Mouse (Mus musculus): Measurements from ENCODE around the gene Cd93. TPM values are rescaled to one million over a fixed set of nuclear protein-coding genes. Genes with fewer than 3 reads are reported as not detected.

Gene Cd93
- polyA plus RNA-seq, 1 experiment from 2014 or later, result 5.9 TPM

- no peak overlapping the region for H3K4me2 ChIP-seq
- no peak overlapping the region for H3K9ac ChIP-seq
- ATAC-seq, result no peak
- no peak overlapping the region for H3K4me3 ChIP-seq
- WGBS, result 29% methylated on average over 3 of the region's 3 CpGs
- no peak overlapping the region for H3K27ac ChIP-seq
- no peaks in the 10 kb centered on the region for H3K9me3 ChIP-seq (replicated peaks)
- no peaks in the 10 kb centered on the region for H3K36me3 ChIP-seq (ENCODE audit: poor library complexity, severe bottlenecking)
- no peaks in the 10 kb centered on the region for H3K27me3 ChIP-seq
- peaks cover 2% of the 10 kb centered on the region; the same call in 1 of the 2 replicates for H3K4me1 ChIP-seq
Measured at GRCm38 (mm10) chr2:148436285-148436684, 7.1 kb downstream of the Cd93 start.

- Histone ChIP-seq H3K36me3 (ENCODE audit: poor library complexity, severe bottlenecking) (no peaks in the 10 kb centered on the region), H3K27me3 (no peaks in the 10 kb centered on the region), H3K4me2 (no peak overlapping the region), H3K4me1 (peaks cover 2% of the 10 kb centered on the region; the same call in 1 of the 2 replicates), H3K4me3 (no peak overlapping the region), H3K27ac (no peak overlapping the region), H3K9ac (no peak overlapping the region), H3K9me3 (replicated peaks) (no peaks in the 10 kb centered on the region)
- ATAC-seq, result no peak
- WGBS, result 78% methylated on average over 2 of the region's 2 CpGs
Measured at GRCm38 (mm10) chr2:148432346-148432745, 11.0 kb downstream of the Cd93 start.

GRCm38 (mm10) chr2:148430941-148431340, 12.4 kb downstream of the Cd93 start:
- Histone ChIP-seq H3K9me3 (replicated peaks) (no peaks in the 10 kb centered on the region), H3K36me3 (ENCODE audit: poor library complexity, severe bottlenecking) (no peaks in the 10 kb centered on the region), H3K4me3 (no peak overlapping the region), H3K9ac (no peak overlapping the region), H3K27me3 (no peaks in the 10 kb centered on the region), H3K4me1 (peaks cover under 1% of the 10 kb centered on the region; the same call in 1 of the 2 replicates), H3K4me2 (no peak overlapping the region), H3K27ac (no peak overlapping the region)
- no peak for ATAC-seq
- 84% methylated on average over 4 of the region's 4 CpGs for WGBS

- Histone ChIP-seq H3K4me3 (no peak overlapping the region), H3K36me3 (ENCODE audit: poor library complexity, severe bottlenecking) (no peaks in the 10 kb centered on the region), H3K27me3 (no peaks in the 10 kb centered on the region), H3K4me2 (no peak overlapping the region), H3K9me3 (replicated peaks) (no peaks in the 10 kb centered on the region), H3K9ac (no peak overlapping the region), H3K4me1 (no peaks in the 10 kb centered on the region), H3K27ac (no peak overlapping the region)
- no peak for ATAC-seq
Measured at GRCm38 (mm10) chr2:148429001-148429505, 14.3 kb downstream of the Cd93 start.

GRCm38 (mm10) chr2:148428523-148428922, 14.8 kb downstream of the Cd93 start:
- H3K27ac ChIP-seq, result no peak overlapping the region
- no peak overlapping the region for H3K4me2 ChIP-seq
- H3K9me3 ChIP-seq (replicated peaks), result no peaks in the 10 kb centered on the region
- no peaks in the 10 kb centered on the region for H3K27me3 ChIP-seq
- ATAC-seq, result no peak
- H3K36me3 ChIP-seq (ENCODE audit: poor library complexity, severe bottlenecking), result no peaks in the 10 kb centered on the region
- 85% methylated on average over 3 of the region's 3 CpGs for WGBS
- H3K9ac ChIP-seq, result no peak overlapping the region
- no peaks in the 10 kb centered on the region for H3K4me1 ChIP-seq
- no peak overlapping the region for H3K4me3 ChIP-seq

GRCm38 (mm10) chr2:148427553-148427952, 15.8 kb downstream of the Cd93 start:
- ATAC-seq, result no peak
- 73% methylated on average over 3 of the region's 3 CpGs for WGBS
- Histone ChIP-seq H3K27ac (no peak overlapping the region), H3K36me3 (ENCODE audit: poor library complexity, severe bottlenecking) (no peaks in the 10 kb centered on the region), H3K4me1 (no peaks in the 10 kb centered on the region), H3K4me3 (no peak overlapping the region), H3K9ac (no peak overlapping the region), H3K27me3 (no peaks in the 10 kb centered on the region), H3K4me2 (no peak overlapping the region), H3K9me3 (replicated peaks) (no peaks in the 10 kb centered on the region)

GRCm38 (mm10) chr2:148425709-148426382, 17.5 kb downstream of the Cd93 start:
- 85% methylated on average over 5 of the region's 5 CpGs for WGBS
- no peaks in the 10 kb centered on the region for H3K27me3 ChIP-seq

GRCm38 (mm10) chr2:148421706-148422105, 21.7 kb downstream of the Cd93 start:
- no peak overlapping the region for H3K4me3 ChIP-seq
- H3K27ac ChIP-seq, result no peak overlapping the region
- WGBS, result 74% methylated on average over 1 of the region's 1 CpGs
- H3K9me3 ChIP-seq (replicated peaks), result no peaks in the 10 kb centered on the region
- H3K4me2 ChIP-seq, result no peak overlapping the region
- no peaks in the 10 kb centered on the region for H3K27me3 ChIP-seq
- no peak for ATAC-seq
- no peaks in the 10 kb centered on the region for H3K4me1 ChIP-seq
- no peak overlapping the region for H3K9ac ChIP-seq
- H3K36me3 ChIP-seq (ENCODE audit: poor library complexity, severe bottlenecking), result no peaks in the 10 kb centered on the region

More at GRCm38 (mm10) chr2:148425709-148426382, 17.5 kb downstream of the Cd93 start:
- H3K27ac ChIP-seq, result no peak overlapping the region
- no peak overlapping the region for H3K9ac ChIP-seq
- no peaks in the 10 kb centered on the region for H3K36me3 ChIP-seq (ENCODE audit: poor library complexity, severe bottlenecking)
- H3K9me3 ChIP-seq (replicated peaks), result no peaks in the 10 kb centered on the region
- H3K4me2 ChIP-seq, result no peak overlapping the region
- ATAC-seq, result no peak
- no peak overlapping the region for H3K4me3 ChIP-seq
- no peaks in the 10 kb centered on the region for H3K4me1 ChIP-seq

GRCm38 (mm10) chr2:148421112-148421511, 22.3 kb downstream of the Cd93 start:
- Histone ChIP-seq H3K4me1 (no peaks in the 10 kb centered on the region), H3K27ac (no peak overlapping the region), H3K4me2 (no peak overlapping the region), H3K4me3 (no peak overlapping the region), H3K27me3 (no peaks in the 10 kb centered on the region), H3K9ac (no peak overlapping the region), H3K9me3 (replicated peaks) (no peaks in the 10 kb centered on the region), H3K36me3 (ENCODE audit: poor library complexity, severe bottlenecking) (no peaks in the 10 kb centered on the region)
- WGBS, result 69% methylated on average over 1 of the region's 1 CpGs
- no peak for ATAC-seq

- no peak for ATAC-seq
- Histone ChIP-seq H3K9ac (no peak overlapping the region), H3K4me3 (no peak overlapping the region)
Measured at GRCm38 (mm10) chr2:148419776-148420175, 23.6 kb downstream of the Cd93 start.

GRCm38 (mm10) chr2:148419151-148419550, 24.2 kb downstream of the Cd93 start:
- Histone ChIP-seq H3K27me3 (no peaks in the 10 kb centered on the region), H3K9ac (no peak overlapping the region), H3K4me2 (no peak overlapping the region), H3K27ac (no peak overlapping the region), H3K4me1 (no peaks in the 10 kb centered on the region), H3K9me3 (replicated peaks) (no peaks in the 10 kb centered on the region), H3K36me3 (ENCODE audit: poor library complexity, severe bottlenecking) (no peaks in the 10 kb centered on the region), H3K4me3 (no peak overlapping the region)
- no peak for ATAC-seq
- 83% methylated on average over 3 of the region's 3 CpGs for WGBS

More at GRCm38 (mm10) chr2:148419776-148420175, 23.6 kb downstream of the Cd93 start:
- Histone ChIP-seq H3K36me3 (ENCODE audit: poor library complexity, severe bottlenecking) (no peaks in the 10 kb centered on the region), H3K9me3 (replicated peaks) (no peaks in the 10 kb centered on the region), H3K4me2 (no peak overlapping the region), H3K4me1 (no peaks in the 10 kb centered on the region), H3K27ac (no peak overlapping the region), H3K27me3 (no peaks in the 10 kb centered on the region)
- WGBS, result 94% methylated on average over 2 of the region's 2 CpGs

GRCm38 (mm10) chr2:148409821-148410220, 33.5 kb downstream of the Cd93 start:
- Histone ChIP-seq H3K9me3 (replicated peaks) (no peaks in the 10 kb centered on the region), H3K4me1 (peaks cover 27% of the 10 kb centered on the region), H3K9ac (no peak overlapping the region), H3K27me3 (peaks cover 44% of the 10 kb centered on the region), H3K27ac (no peak overlapping the region), H3K36me3 (ENCODE audit: poor library complexity, severe bottlenecking) (no peaks in the 10 kb centered on the region), H3K4me2 (no peak overlapping the region), H3K4me3 (no peak overlapping the region)
- WGBS, result 93% methylated on average over 1 of the region's 1 CpGs
- no peak for ATAC-seq

GRCm38 (mm10) chr2:148409141-148409540, 34.2 kb downstream of the Cd93 start:
- WGBS, result 25% methylated on average over 9 of the region's 9 CpGs
- no peak overlapping the region for H3K4me2 ChIP-seq
- no peaks in the 10 kb centered on the region for H3K9me3 ChIP-seq (replicated peaks)
- no peak overlapping the region for H3K4me3 ChIP-seq
- peaks cover 47% of the 10 kb centered on the region for H3K27me3 ChIP-seq
- no peak overlapping the region for H3K9ac ChIP-seq
- peaks cover 27% of the 10 kb centered on the region for H3K4me1 ChIP-seq
- H3K27ac ChIP-seq, result no peak overlapping the region
- peak; percentile 81 for ATAC-seq
- no peaks in the 10 kb centered on the region for H3K36me3 ChIP-seq (ENCODE audit: poor library complexity, severe bottlenecking)

Data from forebrain, embryonic 13.5 days (tissue).